Mouse (Mus musculus): ENCODE results near the gene Pfpl. TPM values are rescaled to one million over a fixed set of nuclear protein-coding genes. Genes with fewer than 3 reads are reported as not detected.

The Pfpl gene
- polyA plus RNA-seq, 1 experiment from 2014 or later = not detected

DNA sequence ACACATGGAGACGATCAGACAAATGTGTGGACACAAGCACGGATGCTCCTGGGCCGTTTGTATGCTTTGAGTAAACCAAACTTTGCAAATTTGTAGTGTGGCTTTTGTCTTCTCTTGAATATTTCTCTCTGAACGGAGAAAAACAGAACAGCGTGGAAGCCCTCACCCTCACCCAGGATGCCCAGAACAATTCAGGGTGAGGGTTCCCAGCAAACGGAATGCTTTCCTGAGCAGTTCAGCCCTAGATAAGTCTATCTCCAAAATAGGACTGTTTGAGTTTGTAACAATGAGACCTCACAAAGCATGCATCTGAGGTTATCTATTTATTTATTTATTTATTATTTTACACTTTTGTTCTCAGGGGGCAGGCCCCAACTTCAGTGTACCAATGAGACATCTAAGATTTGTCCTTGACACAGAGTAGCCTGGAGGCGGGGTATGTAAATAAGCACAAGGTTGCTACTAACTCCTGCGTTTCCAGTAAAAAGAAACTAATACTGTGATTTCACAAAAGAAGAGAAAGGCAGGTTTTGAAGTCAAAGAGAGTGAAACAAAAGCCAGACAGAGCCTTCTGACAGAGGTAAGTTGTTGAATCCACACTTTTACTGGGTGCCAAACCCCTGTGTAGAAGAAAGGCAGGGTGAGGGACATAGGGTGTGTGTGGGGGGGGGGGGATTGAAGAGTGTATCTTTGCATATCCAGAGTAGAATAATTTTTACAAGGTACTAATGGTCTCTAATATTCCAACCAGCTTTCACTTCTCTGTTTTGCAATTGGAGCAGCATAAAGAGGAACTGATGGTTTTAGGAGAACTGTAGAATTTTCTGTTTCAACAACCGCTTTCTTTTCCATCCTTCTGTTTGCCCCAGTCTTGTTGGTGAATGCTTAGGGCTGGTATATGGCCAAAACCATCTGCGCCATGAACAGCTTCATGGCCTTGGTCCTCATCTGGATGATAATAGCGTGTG is 32.9 kb downstream of the Pfpl start, which contains the start of gene Mpeg1:
Gene Mpeg1 (plus strand): TSS at position 498 of the 968 bp plus-strand sequence.
- Histone ChIP-seq H3K9me3 (ENCODE audit: control insufficient read depth, low read length) (no peaks in the 10 kb centered on the region), H3K9ac (ENCODE audit: low read depth, low read length) (no peak within 1 kb of the TSS), H3K36me3 (ENCODE audit: control insufficient read depth, insufficient read depth, low read length) (no peaks in the 10 kb centered on the region), H3K4me2 (no peak within 1 kb of the TSS), H3K27me3 (replicated peaks; ENCODE audit: control insufficient read depth, insufficient read depth, low read length) (no peaks in the 10 kb centered on the region), H3K27ac (ENCODE audit: low read depth, low read length) (no peak within 1 kb of the TSS), H3K4me1 (replicated peaks; ENCODE audit: control insufficient read depth, insufficient read depth, low read length) (no peaks in the 10 kb centered on the region), H3K4me3 (ENCODE audit: low read depth, low read length) (no peak within 1 kb of the TSS)
- DNase-seq (ENCODE audit: low spot score) (no peak), ATAC-seq (replicated peaks; ENCODE audit: low FRiP score) (no peak)
- 73% methylated on average over 11 of the region's 11 CpGs for WGBS

DNA sequence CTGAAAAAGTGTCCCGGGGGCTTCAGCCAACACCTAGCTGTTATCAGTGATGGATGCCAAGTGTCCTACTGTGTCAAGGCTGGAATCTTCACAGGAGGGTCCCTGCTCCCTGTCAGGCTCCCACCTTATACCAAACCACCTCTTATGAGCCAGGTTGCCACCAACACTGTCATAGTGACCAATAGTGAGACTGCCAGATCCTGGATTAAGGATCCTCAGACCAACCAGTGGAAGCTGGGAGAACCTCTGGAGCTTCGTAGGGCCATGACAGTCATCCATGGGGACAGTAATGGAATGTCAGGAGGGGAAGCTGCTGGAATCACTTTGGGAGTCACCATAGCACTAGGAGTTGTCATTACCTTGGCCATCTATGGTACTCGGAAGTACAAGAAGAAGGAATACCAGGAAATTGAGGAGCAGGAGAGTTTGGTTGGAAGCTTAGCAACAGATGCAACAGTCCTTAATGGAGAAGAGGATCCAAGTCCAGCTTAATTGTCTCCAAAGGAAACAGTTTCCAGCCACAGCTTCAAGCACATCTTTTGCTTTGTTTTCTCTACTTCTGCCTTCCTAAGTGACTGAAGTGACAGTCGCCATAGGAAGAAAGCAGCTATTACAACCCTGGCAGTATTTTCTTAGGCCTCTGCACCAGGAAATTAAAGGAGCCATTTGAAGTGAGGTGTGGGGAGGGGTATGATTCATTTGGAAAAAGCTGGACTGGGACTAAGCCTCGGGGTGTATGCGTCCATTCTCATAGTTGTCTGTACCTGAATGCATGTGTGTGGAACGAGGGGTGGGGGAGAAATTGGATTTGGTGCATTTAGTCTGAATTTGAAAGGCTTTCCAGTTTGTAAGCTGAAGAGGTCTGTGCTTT is 35.4 kb downstream of the Pfpl start:
- Histone ChIP-seq H3K27ac (ENCODE audit: low read depth, low read length) (no peak overlapping the region), H3K27me3 (replicated peaks; ENCODE audit: control insufficient read depth, insufficient read depth, low read length) (no peaks in the 10 kb centered on the region), H3K4me3 (ENCODE audit: low read depth, low read length) (no peak overlapping the region), H3K9me3 (ENCODE audit: control insufficient read depth, low read length) (no peaks in the 10 kb centered on the region), H3K4me2 (no peak overlapping the region), H3K36me3 (ENCODE audit: control insufficient read depth, insufficient read depth, low read length) (no peaks in the 10 kb centered on the region), H3K4me1 (replicated peaks; ENCODE audit: control insufficient read depth, insufficient read depth, low read length) (no peaks in the 10 kb centered on the region), H3K9ac (ENCODE audit: low read depth, low read length) (no peak overlapping the region)
- ATAC-seq (replicated peaks; ENCODE audit: low FRiP score) = no peak
- WGBS = 79% methylated on average over 7 of the region's 7 CpGs
- no peak for DNase-seq (ENCODE audit: low spot score)

- H3K27me3 ChIP-seq (replicated peaks; ENCODE audit: control insufficient read depth, insufficient read depth, low read length) = no peaks in the 10 kb centered on the region
- H3K4me2 ChIP-seq = no peak overlapping the region
- ATAC-seq (replicated peaks; ENCODE audit: low FRiP score) = no peak
- H3K9ac ChIP-seq (ENCODE audit: low read depth, low read length) = no peak overlapping the region
- no peaks in the 10 kb centered on the region for H3K36me3 ChIP-seq (ENCODE audit: control insufficient read depth, insufficient read depth, low read length)
- no peaks in the 10 kb centered on the region for H3K4me1 ChIP-seq (replicated peaks; ENCODE audit: control insufficient read depth, insufficient read depth, low read length)
- H3K27ac ChIP-seq (ENCODE audit: low read depth, low read length) = no peak overlapping the region
- no peaks in the 10 kb centered on the region for H3K9me3 ChIP-seq (ENCODE audit: control insufficient read depth, low read length)
- no peak overlapping the region for H3K4me3 ChIP-seq (ENCODE audit: low read depth, low read length)
- DNase-seq (ENCODE audit: low spot score) = no peak
- WGBS = 38% methylated on average over 1 of the region's 1 CpGs
Observed at GRCm38 (mm10) chr19:12463722-12464035, 36.0 kb downstream of the Pfpl start.

GRCm38 (mm10) chr19:12464127-12464526 is 36.4 kb downstream of the Pfpl start:
- H3K4me1 ChIP-seq (replicated peaks; ENCODE audit: control insufficient read depth, insufficient read depth, low read length) = no peaks in the 10 kb centered on the region
- 58% methylated on average over 5 of the region's 5 CpGs for WGBS
- no peaks in the 10 kb centered on the region for H3K27me3 ChIP-seq (replicated peaks; ENCODE audit: control insufficient read depth, insufficient read depth, low read length)
- DNase-seq (ENCODE audit: low spot score) (no peak), ATAC-seq (replicated peaks; ENCODE audit: low FRiP score) (no peak)
- H3K9me3 ChIP-seq (ENCODE audit: control insufficient read depth, low read length) = no peaks in the 10 kb centered on the region
- H3K27ac ChIP-seq (ENCODE audit: low read depth, low read length) = no peak overlapping the region
- no peak overlapping the region for H3K4me2 ChIP-seq
- H3K36me3 ChIP-seq (ENCODE audit: control insufficient read depth, insufficient read depth, low read length) = no peaks in the 10 kb centered on the region
- H3K9ac ChIP-seq (ENCODE audit: low read depth, low read length) = no peak overlapping the region
- no peak overlapping the region for H3K4me3 ChIP-seq (ENCODE audit: low read depth, low read length)

GRCm38 (mm10) chr19:12464674-12465073 is 37.0 kb downstream of the Pfpl start:
- no peak overlapping the region for H3K4me3 ChIP-seq (ENCODE audit: low read depth, low read length)
- H3K27ac ChIP-seq (ENCODE audit: low read depth, low read length) = no peak overlapping the region
- no peak overlapping the region for H3K4me2 ChIP-seq
- no peaks in the 10 kb centered on the region for H3K9me3 ChIP-seq (ENCODE audit: control insufficient read depth, low read length)
- H3K36me3 ChIP-seq (ENCODE audit: control insufficient read depth, insufficient read depth, low read length) = no peaks in the 10 kb centered on the region
- DNase-seq (ENCODE audit: low spot score) (no peak), ATAC-seq (replicated peaks; ENCODE audit: low FRiP score) (no peak)
- no peak overlapping the region for H3K9ac ChIP-seq (ENCODE audit: low read depth, low read length)
- H3K4me1 ChIP-seq (replicated peaks; ENCODE audit: control insufficient read depth, insufficient read depth, low read length) = no peaks in the 10 kb centered on the region
- H3K27me3 ChIP-seq (replicated peaks; ENCODE audit: control insufficient read depth, insufficient read depth, low read length) = no peaks in the 10 kb centered on the region
- WGBS = 76% methylated on average over 4 of the region's 4 CpGs

DNA sequence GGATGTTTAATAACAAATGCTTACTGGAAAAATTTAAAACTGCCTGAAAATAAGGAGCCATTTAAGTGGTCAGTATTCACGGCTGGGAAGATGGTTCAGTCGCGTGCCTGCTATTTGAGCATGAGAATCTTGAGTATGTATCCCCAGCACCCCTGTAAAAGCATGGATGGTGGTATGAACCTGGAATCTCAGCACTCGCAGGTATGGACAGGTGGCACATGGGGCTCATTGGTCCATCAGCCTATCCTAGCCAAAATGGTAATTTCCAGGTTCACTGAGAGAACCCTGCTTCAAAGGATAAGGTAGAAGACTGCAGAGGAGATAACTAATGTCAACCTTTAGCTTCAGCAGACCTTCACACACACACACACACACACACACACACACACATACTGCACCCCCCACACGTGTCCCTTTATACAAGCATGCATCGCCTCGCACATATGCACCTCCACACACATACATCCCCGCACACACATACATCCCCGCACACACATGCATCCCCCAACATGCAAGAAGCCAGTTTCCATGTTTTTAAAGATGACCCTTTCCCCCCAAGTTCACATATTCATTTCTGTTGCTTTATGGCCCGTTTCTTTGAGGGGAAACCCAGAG is 37.9 kb downstream of the Pfpl start:
- no peaks in the 10 kb centered on the region for H3K36me3 ChIP-seq (ENCODE audit: control insufficient read depth, insufficient read depth, low read length)
- no peaks in the 10 kb centered on the region for H3K4me1 ChIP-seq (replicated peaks; ENCODE audit: control insufficient read depth, insufficient read depth, low read length)
- no peaks in the 10 kb centered on the region for H3K9me3 ChIP-seq (ENCODE audit: control insufficient read depth, low read length)
- H3K4me3 ChIP-seq (ENCODE audit: low read depth, low read length) = no peak overlapping the region
- WGBS = 84% methylated on average over 10 of the region's 10 CpGs
- H3K4me2 ChIP-seq = no peak overlapping the region
- no peak overlapping the region for H3K9ac ChIP-seq (ENCODE audit: low read depth, low read length)
- H3K27ac ChIP-seq (ENCODE audit: low read depth, low read length) = no peak overlapping the region
- ATAC-seq (replicated peaks; ENCODE audit: low FRiP score) (no peak), DNase-seq (ENCODE audit: low spot score) (no peak)
- H3K27me3 ChIP-seq (replicated peaks; ENCODE audit: control insufficient read depth, insufficient read depth, low read length) = no peaks in the 10 kb centered on the region

- H3K27ac ChIP-seq (ENCODE audit: low read depth, low read length) = no peak overlapping the region
- H3K27me3 ChIP-seq (replicated peaks; ENCODE audit: control insufficient read depth, insufficient read depth, low read length) = no peaks in the 10 kb centered on the region
- H3K4me2 ChIP-seq = no peak overlapping the region
- DNase-seq (ENCODE audit: low spot score) (no peak), ATAC-seq (replicated peaks; ENCODE audit: low FRiP score) (0 out of 2 replicates have a peak, but pooled peaks have one; percentile 34)
- WGBS = 21% methylated on average over 7 of the region's 7 CpGs
- H3K9ac ChIP-seq (ENCODE audit: low read depth, low read length) = no peak overlapping the region
- no peak overlapping the region for H3K4me3 ChIP-seq (ENCODE audit: low read depth, low read length)
- H3K4me1 ChIP-seq (replicated peaks; ENCODE audit: control insufficient read depth, insufficient read depth, low read length) = no peaks in the 10 kb centered on the region
- no peaks in the 10 kb centered on the region for H3K36me3 ChIP-seq (ENCODE audit: control insufficient read depth, insufficient read depth, low read length)
- H3K9me3 ChIP-seq (ENCODE audit: control insufficient read depth, low read length) = no peaks in the 10 kb centered on the region
Observed at GRCm38 (mm10) chr19:12466204-12466603, 38.5 kb downstream of the Pfpl start.

DNA sequence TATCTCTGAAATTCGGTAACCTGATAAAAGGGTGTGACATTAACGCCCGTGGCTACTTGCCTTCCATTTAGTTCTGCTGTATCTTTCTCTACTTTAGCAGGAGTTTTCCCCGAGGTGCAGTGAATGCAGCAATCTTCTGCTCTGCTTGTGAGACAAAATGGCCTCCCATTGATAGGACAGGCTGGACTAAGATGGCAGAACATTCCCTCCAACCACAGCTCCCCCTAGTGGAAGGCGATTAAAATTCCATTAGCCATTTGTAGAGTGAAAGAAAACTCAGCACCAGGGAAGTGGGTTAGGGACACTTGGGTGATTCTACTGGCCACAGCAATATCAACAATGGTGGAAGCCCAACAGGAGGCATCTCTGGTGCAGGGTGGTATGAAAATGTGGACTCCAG is 39.7 kb downstream of the Pfpl start:
- WGBS = 72% methylated on average over 5 of the region's 5 CpGs
- Histone ChIP-seq H3K27ac (ENCODE audit: low read depth, low read length) (no peak overlapping the region), H3K9me3 (ENCODE audit: control insufficient read depth, low read length) (no peaks in the 10 kb centered on the region), H3K4me2 (no peak overlapping the region), H3K36me3 (ENCODE audit: control insufficient read depth, insufficient read depth, low read length) (no peaks in the 10 kb centered on the region), H3K27me3 (replicated peaks; ENCODE audit: control insufficient read depth, insufficient read depth, low read length) (no peaks in the 10 kb centered on the region), H3K4me3 (ENCODE audit: low read depth, low read length) (no peak overlapping the region), H3K4me1 (replicated peaks; ENCODE audit: control insufficient read depth, insufficient read depth, low read length) (no peaks in the 10 kb centered on the region), H3K9ac (ENCODE audit: low read depth, low read length) (no peak overlapping the region)
- ATAC-seq (replicated peaks; ENCODE audit: low FRiP score) = no peak
- DNase-seq (ENCODE audit: low spot score) = no peak
